21 mouse cellular contexts compared by ENCODE assay signal in genomic region chr16:18483839-18484238, GRCm38 (mm10). TPM values are rescaled to one million over a fixed set of nuclear protein-coding genes. Genes with fewer than 3 reads are reported as not detected.
DNase-seq lines count a peak whose midpoint lies in the region; ATAC-seq lines count a peak whose summit lies in the region.
"Had no signal": no experiment of that assay in that cellular context is flagged by ENCODE, and none has a peak within 500 bp of the region (broad histone marks: within the 10 kb centered on the region; RNA-seq: fewer than 3 reads in every experiment).

No protein-coding gene starts in this region.

- no peaks in the 10 kb centered on the region for H3K9me3 ChIP-seq in limb, embryonic 13.5 days
- no peaks in the 10 kb centered on the region for H3K9me3 ChIP-seq in limb, embryonic 10.5 days (replicated peaks)
- H3K9me3 ChIP-seq in embryonic facial prominence, embryonic 12.5 days: no peaks in the 10 kb centered on the region
- H3K9me3 ChIP-seq in embryonic facial prominence, embryonic 14.5 days (ENCODE audit: control insufficient read depth, low read length): no peaks in the 10 kb centered on the region
- H3K9me3 ChIP-seq: heart, embryonic 13.5 days; hindbrain, embryonic 15.5 days; intestine, embryonic 15.5 days; liver, embryonic 15.5 days; lung, embryonic 15.5 days had no signal

- H3K27me3 ChIP-seq in limb, embryonic 13.5 days: no peaks in the 10 kb centered on the region
- H3K27me3 ChIP-seq in limb, embryonic 10.5 days (ENCODE audit: low read depth, poor library complexity, severe bottlenecking): no peaks in the 10 kb centered on the region
- no peaks in the 10 kb centered on the region for H3K27me3 ChIP-seq in embryonic facial prominence, embryonic 12.5 days
- no peaks in the 10 kb centered on the region for H3K27me3 ChIP-seq in embryonic facial prominence, embryonic 14.5 days (replicated peaks; ENCODE audit: control insufficient read depth, insufficient read depth, low read length)
- H3K27me3 ChIP-seq: heart, embryonic 13.5 days; hindbrain, embryonic 15.5 days; intestine, embryonic 15.5 days; liver, embryonic 15.5 days; lung, embryonic 15.5 days had no signal

- ATAC-seq in limb, embryonic 13.5 days (ENCODE audit: low FRiP score, low read depth): peak; percentile 65
- peak; percentile 49; the same call in 1 of the 2 replicates for ATAC-seq in embryonic facial prominence, embryonic 12.5 days (ENCODE audit: insufficient number of reproducible peaks, insufficient read depth, low FRiP score, low TSS enrichment)
- no peak for ATAC-seq in embryonic facial prominence, embryonic 14.5 days (ENCODE audit: low read depth)
- ATAC-seq: activated CD4-positive, CD25-positive, alpha-beta regulatory T cell, adult 4 months; forebrain, embryonic 14.5 days; intestine, embryonic 15.5 days had no signal

- no peak overlapping the region for H3K4me2 ChIP-seq in limb, embryonic 13.5 days (replicated peaks)
- H3K4me2 ChIP-seq in embryonic facial prominence, embryonic 12.5 days (replicated peaks): no peak overlapping the region
- H3K4me2 ChIP-seq in embryonic facial prominence, embryonic 14.5 days (ENCODE audit: low read depth, low read length): no peak overlapping the region
- H3K4me2 ChIP-seq: heart, embryonic 13.5 days; hindbrain, embryonic 15.5 days; intestine, embryonic 15.5 days; liver, embryonic 15.5 days; lung, embryonic 15.5 days had no signal

- WGBS in limb, embryonic 13.5 days: 59% methylated on average over 5 of the region's 5 CpGs
- WGBS in limb, embryonic 10.5 days: 78% methylated on average over 5 of the region's 5 CpGs
- 51% methylated on average over 5 of the region's 5 CpGs for WGBS in embryonic facial prominence, embryonic 12.5 days
- 56% methylated on average over 5 of the region's 5 CpGs for WGBS in embryonic facial prominence, embryonic 14.5 days

- H3K9ac ChIP-seq in limb, embryonic 13.5 days: no peak overlapping the region
- H3K9ac ChIP-seq in embryonic facial prominence, embryonic 12.5 days: no peak overlapping the region
- H3K9ac ChIP-seq in embryonic facial prominence, embryonic 14.5 days (ENCODE audit: low read depth, low read length): no peak overlapping the region
- H3K9ac ChIP-seq: heart, embryonic 13.5 days; hindbrain, embryonic 15.5 days; intestine, embryonic 15.5 days; liver, embryonic 15.5 days; lung, embryonic 15.5 days had no signal

- peak; percentile 56 for DNase-seq in heart, adult 11 months
- DNase-seq in heart, postnatal 14 days: no peak
- no peak for DNase-seq in limb, embryonic 10.5 days (ENCODE audit: low spot score)
- DNase-seq in embryonic facial prominence, embryonic 14.5 days (ENCODE audit: low spot score): no peak
- no peak for DNase-seq in lung, postnatal 36 days
- DNase-seq: adrenal gland, adult 8-10 months; cerebellum, postnatal 25 days; gastrocnemius, postnatal 10 days; kidney, adult 9 months; kidney, postnatal 4 days; liver; lung, postnatal 4 days had no signal

- H3K4me1 ChIP-seq in limb, embryonic 13.5 days: peaks cover 36% of the 10 kb centered on the region
- peaks cover 11% of the 10 kb centered on the region; the same call in 1 of the 2 replicates for H3K4me1 ChIP-seq in limb, embryonic 10.5 days
- peaks cover 6% of the 10 kb centered on the region; the same call in 1 of the 2 replicates for H3K4me1 ChIP-seq in embryonic facial prominence, embryonic 12.5 days
- H3K4me1 ChIP-seq in embryonic facial prominence, embryonic 14.5 days (ENCODE audit: control insufficient read depth, insufficient read depth, low read length): no peaks in the 10 kb centered on the region; the same call in none of the 2 replicates
- H3K4me1 ChIP-seq: intestine, embryonic 15.5 days; liver, embryonic 15.5 days had no signal

- no peak overlapping the region for H3K27ac ChIP-seq in limb, embryonic 13.5 days
- H3K27ac ChIP-seq in limb, embryonic 10.5 days: no peak overlapping the region; the same call in 1 of the 2 replicates
- no peak overlapping the region for H3K27ac ChIP-seq in embryonic facial prominence, embryonic 12.5 days
- peak overlapping the region; percentile 25; the same call in 1 of the 2 replicates for H3K27ac ChIP-seq in embryonic facial prominence, embryonic 14.5 days (replicated peaks; ENCODE audit: low read depth, low read length)
- H3K27ac ChIP-seq: heart, embryonic 13.5 days; hindbrain, embryonic 15.5 days; intestine, embryonic 15.5 days; liver, embryonic 15.5 days; lung, embryonic 15.5 days had no signal

- no peak overlapping the region for H3K4me3 ChIP-seq in limb, embryonic 13.5 days
- H3K4me3 ChIP-seq in limb, embryonic 10.5 days: no peak overlapping the region
- no peak overlapping the region for H3K4me3 ChIP-seq in embryonic facial prominence, embryonic 12.5 days
- no peak overlapping the region for H3K4me3 ChIP-seq in embryonic facial prominence, embryonic 14.5 days (ENCODE audit: low read depth, low read length)
- H3K4me3 ChIP-seq: heart, embryonic 13.5 days; hindbrain, embryonic 15.5 days; intestine, embryonic 15.5 days; liver, embryonic 15.5 days; lung, embryonic 15.5 days had no signal

- H3K36me3 ChIP-seq in limb, embryonic 13.5 days: no peaks in the 10 kb centered on the region
- H3K36me3 ChIP-seq in limb, embryonic 10.5 days: no peaks in the 10 kb centered on the region
- H3K36me3 ChIP-seq in embryonic facial prominence, embryonic 12.5 days: no peaks in the 10 kb centered on the region
- H3K36me3 ChIP-seq in embryonic facial prominence, embryonic 14.5 days (ENCODE audit: control insufficient read depth, insufficient read depth, low read length): no peaks in the 10 kb centered on the region
- H3K36me3 ChIP-seq: hindbrain, embryonic 15.5 days; intestine, embryonic 15.5 days; lung, embryonic 15.5 days had no signal

- intact Hi-C loops in heart, postnatal 14 days (cut with DNase I): no loop called here

RNA-seq across cellular contexts. Expression of gene Gnb1l, which starts 14.7 kb away (rescaled TPM):
- total RNA-seq in heart, postnatal 14 days (2021): 1 to 10 TPM; 4.5 to 6.4 TPM
- polyA plus RNA-seq in limb, embryonic 13.5 days (2015; fragmentation: Nextera tagmentation; extraction: Ambion mirVana): 20.4 and 21.4 TPM in 2 replicates
- 15.3 and 18.4 TPM in 2 replicates for polyA plus RNA-seq in limb, embryonic 10.5 days (2016; fragmentation: Nextera tagmentation; extraction: Ambion mirVana)
- polyA plus RNA-seq in embryonic facial prominence, embryonic 12.5 days (2016; fragmentation: Nextera tagmentation; extraction: Ambion mirVana): 16.9 and 17.5 TPM in 2 replicates
- polyA plus RNA-seq in embryonic facial prominence, embryonic 14.5 days (2014; fragmentation: Nextera tagmentation; extraction: Ambion mirVana): 16.5 and 17.8 TPM in 2 replicates

RNA-seq across cellular contexts. Expression of gene Rtl10, which starts 14.9 kb away (rescaled TPM):
- total RNA-seq in heart, postnatal 14 days (2021): 1 to 10 TPM; 2.5 to 4.3 TPM
- 5.5 and 5.9 TPM in 2 replicates for polyA plus RNA-seq in limb, embryonic 13.5 days (2015; fragmentation: Nextera tagmentation; extraction: Ambion mirVana)
- 2.5 and 2.8 TPM in 2 replicates for polyA plus RNA-seq in limb, embryonic 10.5 days (2016; fragmentation: Nextera tagmentation; extraction: Ambion mirVana)
- polyA plus RNA-seq in embryonic facial prominence, embryonic 12.5 days (2016; fragmentation: Nextera tagmentation; extraction: Ambion mirVana): 4.1 and 4.2 TPM in 2 replicates
- 3.2 and 3.8 TPM in 2 replicates for polyA plus RNA-seq in embryonic facial prominence, embryonic 14.5 days (2014; fragmentation: Nextera tagmentation; extraction: Ambion mirVana)

RNA-seq across cellular contexts. Expression of gene Comt, which starts 57.2 kb away (rescaled TPM):
- total RNA-seq in heart, postnatal 14 days (2021): 100 to 1,000 TPM; 119 to 127 TPM
- 87.4 and 89.4 TPM in 2 replicates for polyA plus RNA-seq in limb, embryonic 13.5 days (2015; fragmentation: Nextera tagmentation; extraction: Ambion mirVana)
- 54.7 and 61.1 TPM in 2 replicates for polyA plus RNA-seq in limb, embryonic 10.5 days (2016; fragmentation: Nextera tagmentation; extraction: Ambion mirVana)
- polyA plus RNA-seq in embryonic facial prominence, embryonic 12.5 days (2016; fragmentation: Nextera tagmentation; extraction: Ambion mirVana): 56.1 and 59.7 TPM in 2 replicates
- polyA plus RNA-seq in embryonic facial prominence, embryonic 14.5 days (2014; fragmentation: Nextera tagmentation; extraction: Ambion mirVana): 85.4 and 86.4 TPM in 2 replicates

RNA-seq across cellular contexts. Expression of gene Txnrd2, which starts 57.7 kb away (rescaled TPM):
- 10 to 100 TPM; 29.9 to 34.6 TPM for total RNA-seq in heart, postnatal 14 days (2021)
- polyA plus RNA-seq in limb, embryonic 13.5 days (2015; fragmentation: Nextera tagmentation; extraction: Ambion mirVana): 19.8 and 21.3 TPM in 2 replicates
- polyA plus RNA-seq in limb, embryonic 10.5 days (2016; fragmentation: Nextera tagmentation; extraction: Ambion mirVana): 29.6 and 32.2 TPM in 2 replicates
- polyA plus RNA-seq in embryonic facial prominence, embryonic 12.5 days (2016; fragmentation: Nextera tagmentation; extraction: Ambion mirVana): 15.7 and 19.8 TPM in 2 replicates
- 14.7 TPM in 2 replicates for polyA plus RNA-seq in embryonic facial prominence, embryonic 14.5 days (2014; fragmentation: Nextera tagmentation; extraction: Ambion mirVana)
